Mouse (Mus musculus) ovary, adult 18-20 months (tissue): ENCODE measurements around the gene Gm28230.

ENCODE experiments used
- DNase-seq: peaks from one replicate; pipeline ENCODE4 v3.0.0; 2022; ENCODE audit warnings: low spot score, mixed read lengths

The Gm28230 gene

DNA sequence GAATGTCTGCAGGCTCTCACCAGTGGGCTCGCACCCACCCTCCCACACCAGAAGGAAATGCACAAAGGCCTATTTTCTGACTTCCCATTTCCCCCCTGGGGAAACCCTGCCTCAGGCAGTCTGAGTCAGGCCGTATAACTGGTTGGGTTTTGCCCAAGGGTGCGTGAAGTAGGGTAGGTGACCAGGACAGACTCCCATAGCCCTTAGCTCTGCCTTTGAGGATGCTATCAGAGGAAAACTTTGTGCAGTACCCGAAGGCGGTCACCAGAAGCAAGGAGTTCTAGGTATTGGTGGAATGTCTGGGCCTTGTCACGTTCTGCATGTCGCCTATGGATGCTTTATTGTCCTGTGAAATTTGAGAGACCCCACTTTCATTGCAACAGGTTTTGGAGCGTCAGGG, 3.6 kb upstream of the Gm28230 start:
- DNase-seq, result no peak

DNA sequence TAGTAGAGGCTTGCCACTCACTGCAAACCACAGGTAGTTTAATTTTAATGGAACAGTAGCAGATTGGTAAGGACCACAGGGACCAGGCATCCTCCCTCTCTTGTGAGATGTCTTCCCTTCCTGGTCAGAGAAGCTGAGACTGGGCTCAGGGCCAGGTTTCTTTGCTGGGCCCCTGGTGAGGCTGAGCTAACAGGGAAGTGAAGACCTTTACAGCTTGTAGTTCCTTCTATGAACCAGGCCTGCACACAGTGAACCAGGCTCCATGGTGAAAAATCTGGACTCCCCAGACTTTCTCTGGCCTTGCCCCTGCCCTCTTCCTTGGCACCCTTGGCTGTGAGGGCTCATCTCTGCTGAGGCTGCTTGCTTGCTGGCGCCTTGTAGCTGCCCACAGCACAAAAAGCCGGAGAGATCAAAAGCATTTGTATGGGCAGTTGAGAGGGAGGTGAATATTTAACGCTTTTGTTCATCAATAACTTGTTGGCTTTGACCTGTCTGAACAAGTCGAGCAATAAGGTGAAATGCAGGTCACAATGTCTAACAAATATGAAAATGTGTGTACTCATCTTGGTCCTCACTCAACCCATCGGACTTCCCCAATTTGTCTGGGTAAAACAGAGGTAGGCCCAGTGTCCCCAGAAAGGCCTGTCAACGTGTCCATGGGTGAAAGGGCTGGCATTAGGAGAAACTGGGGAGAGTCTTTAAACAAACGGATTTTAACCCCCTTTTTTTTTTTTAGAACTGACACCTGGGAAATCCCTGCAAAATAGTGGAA, 2.1 kb upstream of the Gm28230 start:
- DNase-seq, result no peak

DNA sequence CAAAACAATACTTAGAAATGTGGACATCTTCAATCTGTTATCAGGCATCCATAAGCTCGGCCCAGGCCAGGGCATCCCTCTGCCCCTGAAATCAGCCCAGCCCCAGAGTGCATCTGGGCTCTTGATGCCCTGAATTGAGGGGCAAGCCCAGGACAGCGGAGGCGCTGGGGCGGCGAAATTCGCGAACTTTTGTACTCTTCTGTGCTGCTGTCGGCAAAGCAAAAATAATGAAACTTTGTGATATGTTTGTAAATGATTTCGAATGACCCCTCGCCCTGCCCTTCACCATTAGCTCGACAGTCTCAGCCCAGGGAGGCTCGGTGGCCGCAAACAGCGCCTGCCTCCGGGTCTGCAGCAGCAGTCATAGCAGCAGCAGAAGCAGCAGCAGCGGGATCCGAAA, 1.4 kb upstream of the Gm28230 start:
- DNase-seq, result no peak

- DNase-seq, result no peak
Observed at GRCm38 (mm10) chr2:74726973-74727639, 578 bp downstream of the Gm28230 start.

DNA sequence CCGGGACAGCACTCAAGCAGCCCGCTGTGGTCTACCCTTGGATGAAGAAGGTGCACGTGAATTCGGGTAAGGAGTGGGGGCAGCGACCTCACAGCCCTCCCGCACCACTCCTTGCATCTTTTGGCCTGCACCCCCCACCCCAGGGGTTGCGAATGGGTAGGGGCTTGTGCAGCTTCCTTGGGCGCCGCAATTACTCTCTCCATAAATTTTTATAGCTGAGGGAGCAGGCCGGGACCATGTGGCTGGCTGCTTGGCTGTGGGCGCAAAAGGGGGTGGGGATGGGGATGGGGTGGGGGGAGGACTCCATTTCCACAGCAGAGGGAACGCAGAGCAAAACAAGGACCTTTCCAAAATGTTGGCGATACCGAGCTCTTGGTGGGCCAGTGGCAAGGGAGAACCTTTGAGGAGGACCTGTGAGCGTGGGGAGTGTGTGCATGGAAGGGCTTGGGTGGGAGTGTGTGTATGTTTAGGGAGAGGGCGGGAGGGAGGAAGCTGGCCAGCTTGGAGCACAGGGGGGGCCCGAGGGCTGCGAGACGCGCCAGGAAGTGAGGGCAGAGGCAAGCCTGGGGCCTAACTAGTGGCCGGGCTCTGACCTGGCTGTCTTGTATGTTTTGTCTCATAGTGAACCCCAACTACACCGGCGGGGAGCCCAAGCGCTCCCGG, 1.2 kb downstream of the Gm28230 start:
- no peak for DNase-seq

DNA sequence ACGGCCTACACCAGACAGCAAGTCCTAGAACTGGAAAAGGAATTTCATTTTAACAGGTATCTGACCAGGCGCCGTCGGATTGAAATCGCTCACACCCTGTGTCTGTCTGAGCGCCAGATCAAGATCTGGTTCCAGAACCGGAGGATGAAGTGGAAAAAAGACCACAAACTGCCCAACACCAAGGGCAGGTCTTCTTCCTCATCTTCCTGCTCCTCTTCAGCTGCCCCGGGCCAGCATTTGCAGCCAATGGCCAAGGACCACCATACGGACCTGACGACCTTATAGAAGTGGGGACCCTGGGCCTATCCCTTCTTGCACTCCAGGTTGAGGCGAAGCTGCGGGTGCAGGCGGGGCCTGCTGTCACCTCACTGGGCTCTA, 1.8 kb downstream of the Gm28230 start:
- DNase-seq, result no peak

DNA sequence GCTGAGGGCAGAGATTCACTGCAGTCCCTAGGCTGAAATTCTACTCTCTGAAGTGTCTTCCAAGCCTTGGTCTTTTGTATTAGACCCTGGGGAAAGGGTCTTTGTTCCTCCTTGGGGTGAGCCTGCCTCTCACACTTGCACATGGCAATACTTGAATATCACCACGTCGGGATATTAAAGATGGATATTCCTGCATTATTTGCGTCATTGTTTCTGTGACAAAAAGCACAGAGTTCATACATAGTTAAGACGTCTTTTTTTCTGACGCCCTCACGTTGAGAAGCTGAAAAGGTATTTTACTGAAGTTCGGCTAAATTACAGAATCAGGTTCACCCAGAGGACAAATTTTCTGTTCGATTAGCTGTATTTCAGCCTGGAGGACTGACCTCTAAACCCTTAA, 3.8 kb downstream of the Gm28230 start:
- no peak for DNase-seq

GRCm38 (mm10) chr2:74731055-74731454, 4.5 kb downstream of the Gm28230 start:
- DNase-seq, result no peak

- DNase-seq, result no peak
Observed at GRCm38 (mm10) chr2:74731799-74732512, 5.4 kb downstream of the Gm28230 start.

GRCm38 (mm10) chr2:74732513-74733316, 6.2 kb downstream of the Gm28230 start:
- DNase-seq, result no peak

- DNase-seq, result no peak
Observed at GRCm38 (mm10) chr2:74733317-74733661, 6.8 kb downstream of the Gm28230 start.

- no peak for DNase-seq
Observed at GRCm38 (mm10) chr2:74733765-74734164, 7.2 kb downstream of the Gm28230 start.

DNA sequence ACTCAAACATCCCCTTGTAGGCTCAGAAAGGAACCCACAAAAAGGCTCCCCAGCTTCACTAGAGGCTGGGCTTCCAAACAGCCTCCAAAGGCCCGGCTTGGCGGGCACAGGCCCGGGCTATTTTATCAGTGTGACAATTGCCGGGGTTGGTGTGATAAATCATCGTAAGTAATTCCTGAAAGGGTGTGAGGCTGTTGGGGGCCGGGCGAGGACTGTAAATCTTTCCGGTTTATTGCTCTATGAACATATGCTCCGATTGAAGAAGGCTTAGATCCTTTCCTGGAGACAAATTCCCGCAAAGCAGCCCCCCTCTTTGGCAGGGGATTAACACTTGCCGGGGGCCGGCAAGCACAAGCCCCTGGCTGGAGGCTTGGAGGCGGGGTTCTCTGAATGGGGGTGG, 7.9 kb downstream of the Gm28230 start:
- DNase-seq, result no peak

- DNase-seq, result no peak
Observed at GRCm38 (mm10) chr2:74734996-74735811, 8.7 kb downstream of the Gm28230 start.

DNA sequence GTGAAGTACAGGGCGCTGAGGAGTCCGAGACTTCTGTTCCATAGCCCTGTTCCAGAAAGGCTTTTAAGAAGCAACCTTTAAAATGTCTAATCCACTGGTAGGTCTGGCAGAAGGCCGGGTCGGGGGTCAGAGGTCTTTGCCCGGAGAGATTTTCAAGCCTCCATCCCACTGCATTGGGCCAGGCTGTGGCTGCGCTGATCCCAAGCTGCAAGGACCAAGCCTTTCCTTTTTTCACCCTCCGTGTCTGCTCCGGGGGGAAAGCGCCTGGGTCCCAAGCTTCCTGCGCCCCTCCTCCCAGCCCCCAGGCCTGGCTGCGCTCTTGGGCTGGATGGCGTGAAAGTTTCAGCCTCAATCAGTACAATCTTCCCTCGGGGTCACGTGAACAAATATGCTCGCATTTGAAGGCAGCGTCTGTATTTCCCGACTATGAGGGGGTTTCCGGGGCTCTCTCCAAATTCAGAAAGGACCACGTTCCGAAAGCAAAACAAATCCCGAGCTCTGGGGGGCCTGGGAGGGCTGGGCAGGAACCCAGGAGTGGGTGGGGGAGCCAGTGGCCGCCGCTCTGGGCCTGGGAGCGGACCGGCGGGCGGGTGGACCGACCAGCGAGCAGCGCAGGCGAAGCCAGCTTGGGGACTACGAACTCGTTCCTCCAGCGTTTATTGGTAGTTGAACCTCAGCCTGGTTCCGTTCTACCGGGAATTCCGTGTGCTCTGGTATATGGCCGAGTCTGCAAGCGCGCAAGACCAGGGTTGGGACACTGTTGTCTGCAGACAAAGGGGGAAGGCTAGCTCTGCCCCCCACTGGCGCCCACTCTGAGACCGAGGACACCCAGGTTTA, 9.5 kb downstream of the Gm28230 start:
- DNase-seq, result no peak

- DNase-seq, result no peak
Observed at GRCm38 (mm10) chr2:74736688-74737577, 10.4 kb downstream of the Gm28230 start.

DNA sequence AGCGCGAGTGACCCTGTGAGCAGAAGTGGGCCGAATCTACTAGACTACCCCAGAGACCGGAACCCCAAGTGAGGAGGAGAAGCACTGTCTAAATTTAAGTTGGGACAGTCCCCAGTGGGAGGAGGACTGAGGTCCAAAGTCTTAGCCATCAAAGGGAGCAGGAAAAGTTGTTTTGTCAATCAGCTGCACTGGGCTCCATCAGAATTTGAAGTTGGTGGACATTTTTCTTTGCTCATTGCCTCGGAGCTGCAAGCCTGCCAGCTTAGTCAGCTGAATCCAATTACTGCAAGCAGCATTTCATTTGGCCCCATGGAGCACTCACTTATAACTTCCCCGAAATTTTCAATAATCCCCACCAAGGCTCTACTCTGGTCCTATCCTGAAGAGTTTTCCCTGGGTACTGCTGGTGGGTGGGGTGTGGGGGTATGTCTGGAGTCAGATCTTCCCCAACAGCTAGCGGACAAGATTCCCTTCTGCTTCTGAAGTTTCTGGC, 11.1 kb downstream of the Gm28230 start:
- DNase-seq, result no peak

DNA sequence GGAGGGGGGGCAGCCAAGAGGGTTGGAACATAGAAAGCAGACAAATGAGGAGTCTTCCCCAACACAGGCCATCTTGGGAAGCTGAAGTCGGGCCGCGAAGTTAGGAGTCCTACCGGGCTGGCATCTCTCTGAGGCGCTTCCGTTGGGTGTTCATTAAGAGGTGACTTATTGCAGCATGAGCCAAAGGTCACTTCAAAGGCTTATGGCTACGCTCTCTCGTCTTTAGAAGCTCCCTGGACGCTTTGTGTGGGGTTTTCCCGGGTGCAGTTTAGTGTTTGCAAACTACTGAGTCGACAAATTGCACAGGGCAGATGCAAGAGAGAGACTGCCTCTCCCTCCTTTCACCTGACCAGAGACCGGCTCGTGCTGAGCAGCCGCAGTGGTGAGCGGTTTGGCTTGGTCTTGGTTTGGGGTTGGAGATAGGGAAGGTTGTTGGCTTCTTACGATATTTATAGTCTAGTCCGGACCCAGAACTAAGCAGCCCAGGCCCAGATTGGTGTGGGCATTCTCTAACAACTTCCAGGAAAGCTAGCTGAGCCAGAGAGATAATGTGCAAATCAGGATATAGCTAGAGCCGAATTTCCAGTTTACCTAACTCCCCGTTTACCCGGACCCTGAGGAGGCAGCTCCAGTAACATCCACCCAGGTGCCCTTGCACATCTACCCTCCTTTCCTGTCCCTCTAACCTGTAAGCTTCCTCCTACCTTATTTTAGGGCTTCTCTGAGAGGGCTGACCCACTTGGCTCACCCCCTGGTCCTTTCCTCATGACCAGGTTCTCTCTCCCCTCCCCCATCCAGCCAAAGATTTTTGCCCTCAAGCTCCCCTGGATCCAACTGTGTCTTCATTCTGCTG, 12.3 kb downstream of the Gm28230 start:
- no peak for DNase-seq
